Mouse (Mus musculus): ENCODE results near the gene Hsd17b13. TPM values are rescaled to one million over a fixed set of nuclear protein-coding genes. Genes with fewer than 3 reads are reported as not detected.
"Not testable (repeated sequence)": the region's sequence is repeated elsewhere in the genome, so short reads cannot be mapped to it uniquely, and the experiment has no call there.

Hsd17b13 gene
- polyA plus RNA-seq, 1 experiment from 2014 or later, result not detected

GRCm38 (mm10) chr5:103936906-103937589 is 40.2 kb downstream of the Hsd17b13 start:
- H3K9ac ChIP-seq (replicated peaks), result no peak overlapping the region
- H3K4me2 ChIP-seq (replicated peaks), result no peak overlapping the region
- no peaks in the 10 kb centered on the region for H3K9me3 ChIP-seq
- H3K36me3 ChIP-seq, result no peaks in the 10 kb centered on the region
- H3K27ac ChIP-seq (replicated peaks), result 0 out of 2 replicates have a peak overlapping the region, but pooled peaks have one; percentile 35
- 57% methylated on average over 14 of the region's 14 CpGs for WGBS
- H3K4me1 ChIP-seq, result peaks cover 28% of the 10 kb centered on the region
- peak; percentile 55; the same call in 1 of the 2 replicates for ATAC-seq (ENCODE audit: low FRiP score, low read depth)
- no peak overlapping the region for H3K4me3 ChIP-seq
- peaks cover 6% of the 10 kb centered on the region; the same call in 1 of the 2 replicates for H3K27me3 ChIP-seq

GRCm38 (mm10) chr5:103931924-103932323 is 45.3 kb downstream of the Hsd17b13 start:
- not testable (repeated sequence) for ATAC-seq (ENCODE audit: low FRiP score, low read depth); H3K4me1 ChIP-seq; H3K9me3 ChIP-seq; H3K27me3 ChIP-seq; H3K27ac ChIP-seq (replicated peaks); H3K4me2 ChIP-seq (replicated peaks); H3K4me3 ChIP-seq; H3K9ac ChIP-seq (replicated peaks); H3K36me3 ChIP-seq

- Histone ChIP-seq H3K9me3 (no peaks in the 10 kb centered on the region), H3K4me1 (no peaks in the 10 kb centered on the region), H3K4me2 (replicated peaks) (no peak overlapping the region), H3K9ac (replicated peaks) (no peak overlapping the region), H3K4me3 (no peak overlapping the region), H3K36me3 (no peaks in the 10 kb centered on the region), H3K27me3 (no peaks in the 10 kb centered on the region), H3K27ac (replicated peaks) (no peak overlapping the region)
- 77% methylated on average over 5 of the region's 5 CpGs for WGBS
- no peak for ATAC-seq (ENCODE audit: low FRiP score, low read depth)
Observed at GRCm38 (mm10) chr5:103930511-103930910, 46.7 kb downstream of the Hsd17b13 start.

GRCm38 (mm10) chr5:103928196-103928550 is 49.0 kb downstream of the Hsd17b13 start:
- Histone ChIP-seq H3K9ac (replicated peaks) (no peak overlapping the region), H3K27ac (replicated peaks) (no peak overlapping the region), H3K4me1 (no peaks in the 10 kb centered on the region), H3K4me3 (no peak overlapping the region), H3K4me2 (replicated peaks) (no peak overlapping the region), H3K27me3 (no peaks in the 10 kb centered on the region), H3K9me3 (no peaks in the 10 kb centered on the region), H3K36me3 (no peaks in the 10 kb centered on the region)
- WGBS, result 90% methylated on average over 7 of the region's 7 CpGs
- ATAC-seq (ENCODE audit: low FRiP score, low read depth), result no peak

- H3K4me2 ChIP-seq (replicated peaks), result peak overlapping the region; percentile 43
- ATAC-seq (ENCODE audit: low FRiP score, low read depth), result peak; percentile 54; the same call in 1 of the 2 replicates
- 31% methylated on average over 27 of the region's 27 CpGs for WGBS
- H3K9me3 ChIP-seq, result no peaks in the 10 kb centered on the region
- H3K36me3 ChIP-seq, result no peaks in the 10 kb centered on the region
- H3K27me3 ChIP-seq, result no peaks in the 10 kb centered on the region
- H3K9ac ChIP-seq (replicated peaks), result no peak overlapping the region
- H3K4me3 ChIP-seq, result 0 out of 2 replicates have a peak overlapping the region, but pooled peaks have one; percentile 3
- H3K27ac ChIP-seq (replicated peaks), result no peak overlapping the region
- H3K4me1 ChIP-seq, result no peaks in the 10 kb centered on the region
Observed at GRCm38 (mm10) chr5:103927429-103928195, 49.6 kb downstream of the Hsd17b13 start.

- no peaks in the 10 kb centered on the region for H3K36me3 ChIP-seq
- 0 out of 2 replicates have a peak, but pooled peaks cover 2% of the 10 kb centered on the region for H3K27me3 ChIP-seq
- H3K27ac ChIP-seq (replicated peaks), result no peak overlapping the region
- H3K9me3 ChIP-seq, result no peaks in the 10 kb centered on the region
- H3K4me1 ChIP-seq, result no peaks in the 10 kb centered on the region
- no peak for ATAC-seq (ENCODE audit: low FRiP score, low read depth)
- H3K4me3 ChIP-seq, result no peak overlapping the region
- WGBS, result 64% methylated on average over 12 of the region's 12 CpGs
- H3K9ac ChIP-seq (replicated peaks), result no peak overlapping the region
- no peak overlapping the region for H3K4me2 ChIP-seq (replicated peaks)
Observed at GRCm38 (mm10) chr5:103926398-103926797, 50.8 kb downstream of the Hsd17b13 start.

- WGBS, result 89% methylated on average over 2 of the region's 2 CpGs
Observed at GRCm38 (mm10) chr5:103923755-103924154, 53.5 kb downstream of the Hsd17b13 start.

GRCm38 (mm10) chr5:103923101-103923500 is 54.1 kb downstream of the Hsd17b13 start:
- Histone ChIP-seq H3K36me3 (no peaks in the 10 kb centered on the region), H3K9ac (replicated peaks) (no peak overlapping the region), H3K4me2 (replicated peaks) (no peak overlapping the region), H3K4me1 (no peaks in the 10 kb centered on the region), H3K27me3 (0 out of 2 replicates have a peak, but pooled peaks cover 3% of the 10 kb centered on the region), H3K27ac (replicated peaks) (no peak overlapping the region), H3K9me3 (no peaks in the 10 kb centered on the region), H3K4me3 (no peak overlapping the region)
- 86% methylated on average over 6 of the region's 6 CpGs for WGBS
- ATAC-seq (ENCODE audit: low FRiP score, low read depth), result no peak

More at GRCm38 (mm10) chr5:103923755-103924154, 53.5 kb downstream of the Hsd17b13 start:
- H3K4me1 ChIP-seq, result no peaks in the 10 kb centered on the region
- no peak overlapping the region for H3K4me2 ChIP-seq (replicated peaks)
- ATAC-seq (ENCODE audit: low FRiP score, low read depth), result no peak
- H3K36me3 ChIP-seq, result no peaks in the 10 kb centered on the region
- no peak overlapping the region for H3K27ac ChIP-seq (replicated peaks)
- 0 out of 2 replicates have a peak, but pooled peaks cover 3% of the 10 kb centered on the region for H3K27me3 ChIP-seq
- H3K9ac ChIP-seq (replicated peaks), result no peak overlapping the region
- no peaks in the 10 kb centered on the region for H3K9me3 ChIP-seq
- H3K4me3 ChIP-seq, result no peak overlapping the region

GRCm38 (mm10) chr5:103922436-103922835 is 54.8 kb downstream of the Hsd17b13 start:
- H3K9ac ChIP-seq (replicated peaks), result no peak overlapping the region
- 85% methylated on average over 5 of the region's 5 CpGs for WGBS
- H3K36me3 ChIP-seq, result no peaks in the 10 kb centered on the region
- no peak overlapping the region for H3K4me2 ChIP-seq (replicated peaks)
- H3K4me1 ChIP-seq, result no peaks in the 10 kb centered on the region
- no peaks in the 10 kb centered on the region for H3K9me3 ChIP-seq
- H3K4me3 ChIP-seq, result no peak overlapping the region
- no peak for ATAC-seq (ENCODE audit: low FRiP score, low read depth)
- H3K27me3 ChIP-seq, result 0 out of 2 replicates have a peak, but pooled peaks cover 3% of the 10 kb centered on the region
- H3K27ac ChIP-seq (replicated peaks), result no peak overlapping the region

GRCm38 (mm10) chr5:103919497-103919896 is 57.7 kb downstream of the Hsd17b13 start:
- no peak overlapping the region for H3K4me3 ChIP-seq
- H3K27ac ChIP-seq (replicated peaks), result no peak overlapping the region
- WGBS, result 89% methylated on average over 4 of the region's 4 CpGs
- no peaks in the 10 kb centered on the region for H3K9me3 ChIP-seq
- no peaks in the 10 kb centered on the region for H3K36me3 ChIP-seq
- no peak for ATAC-seq (ENCODE audit: low FRiP score, low read depth)
- H3K4me1 ChIP-seq, result no peaks in the 10 kb centered on the region
- no peak overlapping the region for H3K9ac ChIP-seq (replicated peaks)
- 0 out of 2 replicates have a peak, but pooled peaks cover 3% of the 10 kb centered on the region for H3K27me3 ChIP-seq
- no peak overlapping the region for H3K4me2 ChIP-seq (replicated peaks)

- ATAC-seq (ENCODE audit: low FRiP score, low read depth), result no peak
- peaks cover 6% of the 10 kb centered on the region; the same call in 1 of the 2 replicates for H3K27me3 ChIP-seq
- no peak overlapping the region for H3K9ac ChIP-seq (replicated peaks)
- no peaks in the 10 kb centered on the region for H3K9me3 ChIP-seq
- no peak overlapping the region for H3K27ac ChIP-seq (replicated peaks)
- WGBS, result 76% methylated on average over 3 of the region's 3 CpGs
- no peak overlapping the region for H3K4me2 ChIP-seq (replicated peaks)
- no peaks in the 10 kb centered on the region for H3K36me3 ChIP-seq
- no peaks in the 10 kb centered on the region for H3K4me1 ChIP-seq
- no peak overlapping the region for H3K4me3 ChIP-seq
Observed at GRCm38 (mm10) chr5:103918233-103918632, 59.0 kb downstream of the Hsd17b13 start.

- H3K36me3 ChIP-seq, result no peaks in the 10 kb centered on the region
- H3K4me3 ChIP-seq, result no peak overlapping the region
- no peak for ATAC-seq (ENCODE audit: low FRiP score, low read depth)
- H3K27ac ChIP-seq (replicated peaks), result no peak overlapping the region
- H3K9me3 ChIP-seq, result no peaks in the 10 kb centered on the region
- no peaks in the 10 kb centered on the region for H3K4me1 ChIP-seq
- peaks cover 8% of the 10 kb centered on the region; the same call in 1 of the 2 replicates for H3K27me3 ChIP-seq
- no peak overlapping the region for H3K4me2 ChIP-seq (replicated peaks)
- WGBS, result 54% methylated on average over 8 of the region's 8 CpGs
- no peak overlapping the region for H3K9ac ChIP-seq (replicated peaks)
Observed at GRCm38 (mm10) chr5:103917357-103917895, 59.8 kb downstream of the Hsd17b13 start.

Data from midbrain, embryonic 12.5 days (tissue).